8 mouse cellular contexts compared by ENCODE assay signal in the genomic region with DNA sequence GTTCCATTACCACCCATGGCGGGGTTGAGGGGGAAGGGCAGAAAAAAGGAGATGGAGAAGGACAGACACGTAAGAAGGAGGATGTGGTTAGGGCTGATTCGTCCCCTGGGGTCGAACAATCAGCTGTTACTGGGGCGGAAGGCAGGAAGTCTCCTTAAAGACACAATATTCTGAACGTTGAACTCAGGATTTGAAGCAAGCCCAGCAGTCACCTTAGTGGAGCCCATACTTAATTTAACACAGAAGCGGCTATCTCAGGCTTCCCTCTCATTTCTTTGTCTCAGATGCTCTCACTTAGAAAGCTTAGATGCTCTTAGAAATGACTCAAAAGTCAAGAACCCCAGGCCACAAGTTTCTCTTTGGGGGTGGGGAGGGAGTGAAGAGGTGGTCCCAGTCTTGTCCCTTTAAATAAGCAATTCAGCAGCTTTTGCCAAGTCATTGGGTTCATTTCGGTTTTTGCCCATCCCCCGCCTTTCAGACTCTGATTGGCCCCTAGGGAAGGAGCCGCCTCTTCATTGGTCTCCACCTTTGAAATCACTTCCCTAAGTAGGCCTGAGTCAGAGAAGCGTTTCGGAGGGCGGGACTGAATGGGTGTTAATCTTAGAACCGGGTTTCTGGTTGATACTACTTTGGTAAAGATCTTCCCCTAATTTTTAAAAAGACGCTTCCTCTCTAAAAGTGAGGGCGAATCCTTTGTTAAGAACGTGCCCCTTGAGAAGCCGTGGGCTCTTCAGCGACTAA. TPM values are rescaled to one million over a fixed set of nuclear protein-coding genes. Genes with fewer than 3 reads are reported as not detected.
A peak's percentile ranks its signal among the peaks of the same experiment; 100 is the strongest.
DNase-seq lines count a peak whose midpoint lies in the region; ATAC-seq lines count a peak whose summit lies in the region.

No protein-coding gene starts in this region.

- peak overlapping the region; percentile 57 for H3K9ac ChIP-seq in heart, embryonic 15.5 days
- H3K9ac ChIP-seq in liver, embryonic 12.5 days: peak overlapping the region; percentile 75

- H3K36me3 ChIP-seq in heart, embryonic 15.5 days: peaks cover 9% of the 10 kb centered on the region
- H3K36me3 ChIP-seq in liver, embryonic 12.5 days: peaks cover 21% of the 10 kb centered on the region
- H3K36me3 ChIP-seq in splenic B cell, adult 2 months (ENCODE audit: control insufficient read depth, insufficient read depth, low read length, poor library complexity, severe bottlenecking): no peaks in the 10 kb centered on the region

- peak; percentile 49 to 53 for DNase-seq in CD8-positive naive resting alpha-beta T cell, adult 2 months (ENCODE audit: low read depth in 2 of 2, low spot score in 2 of 2)
- peak; percentile 93 for DNase-seq in c-Kit-negative CD71-positive TER-119-positive erythroid progenitor cells, embryonic 14.5 days (ENCODE audit: low read depth, low spot score)
- peak; percentile 84 for DNase-seq in fibroblast of lung, adult 2 months (ENCODE audit: low read depth)
- peak; percentile 95 for DNase-seq in kidney, postnatal 14 days
- DNase-seq in naive thymus-derived CD4-positive, alpha-beta T cell, adult 2 months (ENCODE audit: low read depth): peak; percentile 82
- peak; percentile 96 for DNase-seq in splenic B cell, adult 2 months (ENCODE audit: low read depth, low spot score)

- ATAC-seq in heart, embryonic 15.5 days (replicated peaks; ENCODE audit: insufficient number of reproducible peaks, insufficient read depth, low FRiP score, low read depth): 0 out of 2 replicates have a peak, but pooled peaks have one; percentile 24
- ATAC-seq in liver, embryonic 12.5 days: peak; percentile 48

- H3K4me3 ChIP-seq in heart, embryonic 15.5 days: peak overlapping the region; percentile 80
- peak overlapping the region; percentile 86 for H3K4me3 ChIP-seq in liver, embryonic 12.5 days

- WGBS in heart, embryonic 15.5 days: 2% methylated on average over 19 of the region's 19 CpGs
- under 1% methylated on average over 19 of the region's 19 CpGs for WGBS in liver, embryonic 12.5 days (ENCODE audit: insufficient replicate concordance)

- peaks cover 37% of the 10 kb centered on the region for H3K4me1 ChIP-seq in heart, embryonic 15.5 days (replicated peaks)
- peaks cover 83% of the 10 kb centered on the region for H3K4me1 ChIP-seq in liver, embryonic 12.5 days

- H3K4me2 ChIP-seq in heart, embryonic 15.5 days: peak overlapping the region; percentile 82
- peak overlapping the region; percentile 94 for H3K4me2 ChIP-seq in liver, embryonic 12.5 days

- no peaks in the 10 kb centered on the region for H3K27me3 ChIP-seq in heart, embryonic 15.5 days
- no peaks in the 10 kb centered on the region for H3K27me3 ChIP-seq in liver, embryonic 12.5 days (replicated peaks)
- H3K27me3 ChIP-seq in splenic B cell, adult 2 months (ENCODE audit: control insufficient read depth, insufficient read depth, low read length, poor library complexity, severe bottlenecking): no peaks in the 10 kb centered on the region

- H3K9me3 ChIP-seq in heart, embryonic 15.5 days (replicated peaks): no peaks in the 10 kb centered on the region
- H3K9me3 ChIP-seq in liver, embryonic 12.5 days (replicated peaks): no peaks in the 10 kb centered on the region

- peak overlapping the region; percentile 96 for H3K27ac ChIP-seq in heart, embryonic 15.5 days
- H3K27ac ChIP-seq in liver, embryonic 12.5 days: peak overlapping the region; percentile 99

RNA-seq across cellular contexts. Expression of a gene that starts 1.2 kb away (rescaled TPM):
- polyA plus RNA-seq in heart, embryonic 15.5 days (2015; fragmentation: Nextera tagmentation; extraction: Ambion mirVana): 7.9 and 13.4 TPM in 2 replicates
- 19.6 and 21.4 TPM in 2 replicates for polyA plus RNA-seq in liver, embryonic 12.5 days (2016; fragmentation: Nextera tagmentation; extraction: Ambion mirVana)

RNA-seq across cellular contexts. Expression of a gene that starts 5.8 kb away (rescaled TPM):
- polyA plus RNA-seq in heart, embryonic 15.5 days (2015; fragmentation: Nextera tagmentation; extraction: Ambion mirVana): 3.1 and 4.5 TPM in 2 replicates
- polyA plus RNA-seq in liver, embryonic 12.5 days (2016; fragmentation: Nextera tagmentation; extraction: Ambion mirVana): 24.8 and 25.0 TPM in 2 replicates

RNA-seq across cellular contexts. Expression of a gene that starts 20.9 kb away (rescaled TPM):
- polyA plus RNA-seq in heart, embryonic 15.5 days (2015; fragmentation: Nextera tagmentation; extraction: Ambion mirVana): 0.35 and 4.3 TPM in 2 replicates
- 351 and 375 TPM in 2 replicates for polyA plus RNA-seq in liver, embryonic 12.5 days (2016; fragmentation: Nextera tagmentation; extraction: Ambion mirVana)

RNA-seq across cellular contexts. Expression of a gene that starts 26.3 kb away (rescaled TPM):
- 24.8 and 37.1 TPM in 2 replicates for polyA plus RNA-seq in heart, embryonic 15.5 days (2015; fragmentation: Nextera tagmentation; extraction: Ambion mirVana)
- 46.6 and 47.9 TPM in 2 replicates for polyA plus RNA-seq in liver, embryonic 12.5 days (2016; fragmentation: Nextera tagmentation; extraction: Ambion mirVana)

RNA-seq across cellular contexts. Expression of a gene that starts 37.8 kb away (rescaled TPM):
- polyA plus RNA-seq in heart, embryonic 15.5 days (2015; fragmentation: Nextera tagmentation; extraction: Ambion mirVana): 34.7 and 54.2 TPM in 2 replicates
- 158 and 172 TPM in 2 replicates for polyA plus RNA-seq in liver, embryonic 12.5 days (2016; fragmentation: Nextera tagmentation; extraction: Ambion mirVana)

Comparison
In these comparisons a context has a peak if more than half of its experiments do, and no peak if none do; other contexts are left out.
1. Peak in every context shown above with its lines: DNase-seq, ATAC-seq, H3K4me3 ChIP-seq and H3K27ac ChIP-seq.
2. RNA of a gene that starts 20.9 kb away (polyA plus RNA-seq): 351 to 375 TPM in liver, embryonic 12.5 days; 0.35 to 4.3 TPM in heart, embryonic 15.5 days; every median in the first group is over 10 times any median in the second.